Mouse (Mus musculus): Measurements from ENCODE around the gene Wt1.

Wt1 gene

DNA sequence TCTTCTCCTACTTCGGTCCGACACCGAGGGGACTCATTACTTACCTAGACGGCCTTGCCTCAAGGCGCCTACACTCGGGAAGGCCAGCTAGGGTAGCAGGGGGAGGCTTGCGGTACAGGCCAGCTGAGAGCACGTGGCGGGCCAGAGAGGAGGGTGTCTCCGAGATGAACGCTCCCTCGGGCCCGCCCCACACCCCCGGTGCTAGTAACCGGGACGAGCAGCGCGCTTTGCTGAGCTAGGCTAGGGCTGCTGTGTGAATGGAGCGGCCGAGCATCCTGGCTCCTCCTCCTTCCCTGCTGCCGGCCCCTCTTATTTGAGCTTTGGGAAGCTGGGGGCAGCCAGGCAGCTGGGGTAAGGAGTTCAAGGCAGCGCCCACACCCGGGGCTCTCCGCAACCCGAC, at the start of gene Wt1:
Wt1 (plus strand) TSS at position 251 of the 400 bp plus-strand sequence.
- DNase-seq: no peak

DNA sequence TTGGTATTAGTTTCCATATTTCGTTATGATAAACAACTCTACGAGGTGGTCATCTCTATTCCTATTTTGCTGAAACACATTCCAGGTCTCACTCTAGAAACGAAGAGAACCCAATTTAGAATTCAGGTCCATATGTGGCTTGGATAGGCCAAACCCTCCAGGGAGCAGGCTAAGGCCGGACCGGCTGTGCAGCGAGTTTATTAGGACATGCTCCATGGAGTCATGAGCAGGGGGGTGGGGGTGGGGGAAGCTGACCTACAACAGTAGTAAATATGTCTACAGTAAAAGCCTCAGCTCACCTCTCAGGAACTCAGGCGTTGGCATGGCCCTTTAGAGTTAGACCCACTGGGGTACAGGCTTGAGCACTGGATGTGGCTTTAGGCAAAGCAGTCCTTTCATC, 49.2 kb upstream of the Wt1 start:
- no peak for DNase-seq

DNA sequence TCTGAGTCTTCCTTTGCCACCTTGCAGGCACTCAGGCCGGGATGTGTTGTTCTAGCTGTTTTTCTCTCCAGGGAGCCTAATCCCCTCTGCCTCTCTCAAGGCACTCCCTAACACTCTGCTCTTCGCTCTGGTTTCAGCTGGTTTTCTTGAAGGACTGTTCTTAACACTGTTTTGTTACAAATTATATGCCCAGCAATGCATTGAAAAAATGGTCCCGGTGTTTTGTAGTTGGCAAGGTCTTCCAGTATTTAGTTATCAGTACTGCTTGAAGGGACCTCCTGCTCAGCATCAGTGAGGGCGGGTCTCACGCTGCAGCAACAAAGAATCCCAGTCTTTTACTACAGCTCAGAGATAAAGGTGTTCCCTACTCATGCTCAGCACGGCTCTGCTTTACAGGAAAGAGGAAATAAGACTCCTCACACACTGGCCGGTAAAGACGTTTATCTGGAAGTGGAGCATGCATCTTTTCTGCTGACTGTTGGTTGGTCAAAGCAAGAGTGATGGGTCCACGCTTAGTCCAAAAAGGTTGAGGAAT, 44.0 kb upstream of the Wt1 start:
- DNase-seq: no peak

DNA sequence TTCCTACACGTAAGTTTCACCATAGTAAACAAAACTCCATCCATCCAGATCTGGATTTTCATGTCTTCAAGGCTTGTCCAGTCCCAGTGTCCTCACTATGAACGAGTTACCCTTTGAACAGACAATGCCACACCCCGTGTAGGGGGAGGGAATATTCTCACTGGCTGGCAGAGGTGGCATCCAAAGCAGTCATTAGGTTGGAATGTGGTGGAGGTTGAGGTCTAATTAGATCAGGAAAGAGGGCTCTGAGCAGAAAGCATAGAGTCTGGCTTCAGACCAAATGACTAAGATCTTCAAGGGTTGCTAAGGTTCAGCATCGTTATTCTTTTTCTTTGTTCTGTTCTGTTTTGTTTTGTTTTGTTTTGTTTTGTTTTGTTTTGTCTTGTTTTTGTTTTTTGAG, 42.3 kb upstream of the Wt1 start:
- no peak for DNase-seq

DNA sequence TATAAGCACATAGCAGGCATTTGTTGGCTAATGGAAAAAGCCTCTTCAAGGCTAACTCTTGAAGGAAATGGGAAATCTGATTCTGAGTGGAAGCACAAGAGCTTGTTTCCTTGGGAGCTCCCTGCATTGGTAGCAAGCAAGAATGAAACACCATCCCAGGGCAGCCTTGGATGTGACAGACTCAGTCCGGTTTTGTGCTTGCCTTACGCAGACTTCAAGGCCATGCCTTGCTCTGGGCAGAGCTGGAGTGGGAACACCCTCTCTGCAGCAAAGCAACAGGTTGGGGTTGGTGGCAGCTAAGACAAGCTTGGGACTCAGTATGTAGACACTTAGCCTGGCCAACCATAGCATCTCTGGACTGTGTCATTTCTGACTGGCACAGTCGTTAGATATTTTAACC, 40.2 kb upstream of the Wt1 start:
- no peak for DNase-seq

DNA sequence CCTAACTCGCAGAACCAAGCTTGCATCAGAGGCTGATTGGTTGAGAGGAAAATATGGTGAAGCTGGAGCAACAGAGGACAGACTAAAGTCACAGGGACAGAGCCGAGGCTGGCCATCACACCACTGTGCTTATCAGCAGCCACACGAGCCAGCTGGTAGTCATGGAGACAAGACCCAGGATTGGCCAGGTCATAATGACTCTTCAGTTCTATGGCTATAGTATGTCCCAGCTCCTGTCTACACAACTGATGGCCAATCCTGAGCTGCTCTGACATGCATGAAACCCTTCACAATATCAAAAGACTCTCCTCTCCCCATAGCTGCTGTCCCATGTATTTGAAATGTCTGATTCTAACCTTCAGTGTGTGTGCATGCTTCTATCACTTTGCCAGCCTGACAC, 38.3 kb upstream of the Wt1 start:
- no peak for DNase-seq

DNA sequence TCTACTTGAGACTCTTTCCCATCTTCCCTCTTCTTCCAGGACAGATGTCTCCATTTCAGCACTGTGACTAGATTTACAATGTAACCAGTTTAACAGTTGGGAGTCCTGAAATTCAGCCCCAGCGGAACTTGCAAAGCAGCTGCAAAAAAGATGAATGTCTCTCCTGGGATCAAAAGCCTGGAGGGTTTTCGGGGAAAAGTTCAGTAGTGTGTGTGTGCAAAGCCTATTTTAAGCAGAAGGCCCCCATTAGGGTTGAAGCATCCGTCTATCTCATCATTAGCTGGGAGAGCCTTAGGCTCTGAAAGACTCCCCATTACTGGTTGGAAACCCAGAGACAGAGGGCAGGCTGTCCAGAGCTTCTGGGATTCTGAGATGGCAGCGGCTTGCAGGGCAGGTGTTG, 37.2 kb upstream of the Wt1 start:
- no peak for DNase-seq

DNA sequence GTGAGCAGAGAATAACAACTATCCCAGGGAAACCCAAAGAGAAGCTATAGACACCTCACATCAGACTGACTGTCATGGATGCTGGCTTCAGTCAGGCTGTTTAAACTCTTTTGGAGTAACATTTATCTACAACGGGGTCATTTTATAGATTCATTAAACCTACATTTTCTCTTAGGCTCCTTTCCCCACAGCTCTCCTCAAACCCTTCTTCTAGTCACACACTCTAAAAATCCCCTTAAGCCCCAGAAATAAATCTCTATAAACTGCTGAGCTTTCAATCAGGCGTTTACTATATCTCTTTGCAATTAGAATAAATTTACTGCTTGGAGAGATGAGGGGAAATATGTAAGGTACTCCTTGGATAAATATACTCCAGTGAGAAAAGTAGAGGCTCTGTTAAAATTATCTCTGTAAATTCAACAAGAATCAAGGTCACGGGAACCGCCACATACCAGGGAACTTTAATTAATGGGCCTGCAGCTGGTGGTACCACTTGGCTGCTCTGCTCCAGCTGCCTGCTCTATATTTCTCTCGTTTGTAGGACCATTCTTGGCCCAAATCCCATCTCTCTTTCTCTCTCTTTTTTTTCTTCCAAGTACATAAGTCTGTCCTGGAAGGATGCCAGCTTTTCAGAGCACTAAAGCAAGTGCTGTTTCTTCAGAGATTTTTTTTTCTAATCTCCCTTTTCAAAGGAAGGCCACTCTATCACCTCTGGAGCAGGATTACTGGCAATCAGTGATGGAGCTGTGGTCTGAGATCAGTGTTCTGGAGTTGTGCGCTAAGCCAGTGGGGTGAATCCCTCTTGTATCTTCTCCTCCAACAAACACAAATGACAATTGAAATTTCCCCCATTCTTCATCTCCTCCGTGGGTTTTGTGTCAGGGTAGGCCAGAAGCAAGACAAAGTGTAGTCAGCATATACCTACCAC, 36.5 kb upstream of the Wt1 start:
- DNase-seq: no peak

DNA sequence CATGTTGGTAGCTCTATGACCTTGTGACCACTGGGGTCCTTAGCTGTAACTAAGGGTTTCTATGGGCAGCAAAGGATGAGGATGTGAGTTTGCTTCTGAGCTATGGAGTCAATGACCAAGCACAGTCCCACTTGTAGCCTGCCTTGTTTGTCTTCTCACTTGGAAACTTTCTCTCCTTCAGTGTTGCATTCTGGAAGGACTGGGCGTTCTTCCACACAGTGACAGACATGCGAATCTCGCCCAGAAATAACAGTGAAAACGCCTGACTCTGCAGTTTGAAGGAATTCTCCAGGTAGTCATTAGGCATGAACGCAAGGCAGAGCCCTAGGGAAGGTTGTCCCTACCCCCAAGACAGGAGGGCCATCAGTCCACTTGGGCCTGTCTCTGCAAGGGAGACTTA, 35.3 kb upstream of the Wt1 start:
- no peak for DNase-seq

DNA sequence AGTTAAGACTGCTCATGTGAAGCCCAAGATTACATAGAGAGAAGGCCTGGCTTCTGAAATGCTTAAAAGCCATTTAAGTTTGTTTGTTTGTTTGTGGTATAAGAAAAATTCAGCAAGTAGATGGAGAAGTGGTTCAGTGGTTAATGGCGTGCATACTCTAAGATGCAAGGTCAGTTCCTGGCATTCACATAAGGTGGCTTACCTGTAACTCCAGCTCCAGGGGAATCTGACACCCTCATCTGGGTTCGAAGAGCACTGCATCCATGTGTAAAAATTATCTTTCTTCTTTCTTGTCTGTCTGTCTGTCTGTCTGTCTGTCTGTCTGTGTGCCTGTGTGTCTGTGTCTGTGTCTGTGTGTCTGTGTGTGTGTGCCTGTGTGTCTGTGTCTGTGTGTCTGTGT, 34.6 kb upstream of the Wt1 start, which contains the start of gene Gm11060:
Gm11060 (plus strand) TSS at position 301 of the 400 bp plus-strand sequence.
- DNase-seq: no peak

DNA sequence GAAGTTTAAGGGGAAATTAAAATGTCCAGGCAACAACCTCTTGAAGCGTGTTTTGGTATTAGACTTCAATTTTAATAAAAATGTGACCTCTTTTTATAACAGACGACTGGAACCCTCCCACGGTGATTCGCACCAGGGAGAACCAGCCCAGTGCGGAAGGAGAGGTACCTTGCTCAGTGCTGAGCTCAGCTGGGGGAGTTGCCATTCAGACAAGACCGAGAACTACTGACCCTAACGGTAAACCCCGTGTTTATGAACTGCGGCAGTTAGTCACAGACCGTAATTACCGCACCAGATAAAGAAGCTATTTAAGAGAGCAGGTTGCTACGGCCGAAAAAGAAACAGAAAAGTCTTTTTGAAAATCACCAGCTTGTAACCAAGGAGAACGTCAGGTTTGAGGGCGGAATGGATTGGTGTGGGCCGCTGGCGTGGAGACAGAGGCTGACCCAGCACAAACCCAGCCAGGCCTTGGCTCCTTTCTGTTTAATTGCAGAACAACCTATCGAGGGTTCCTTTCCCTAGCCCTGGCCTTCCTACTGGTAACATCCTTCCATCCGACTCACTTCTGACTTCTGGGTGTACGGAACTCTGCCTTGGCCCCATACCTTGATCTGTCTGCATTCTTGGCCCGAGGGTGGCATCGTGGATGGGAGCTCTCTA, 28.9 kb upstream of the Wt1 start:
- no peak for DNase-seq

DNA sequence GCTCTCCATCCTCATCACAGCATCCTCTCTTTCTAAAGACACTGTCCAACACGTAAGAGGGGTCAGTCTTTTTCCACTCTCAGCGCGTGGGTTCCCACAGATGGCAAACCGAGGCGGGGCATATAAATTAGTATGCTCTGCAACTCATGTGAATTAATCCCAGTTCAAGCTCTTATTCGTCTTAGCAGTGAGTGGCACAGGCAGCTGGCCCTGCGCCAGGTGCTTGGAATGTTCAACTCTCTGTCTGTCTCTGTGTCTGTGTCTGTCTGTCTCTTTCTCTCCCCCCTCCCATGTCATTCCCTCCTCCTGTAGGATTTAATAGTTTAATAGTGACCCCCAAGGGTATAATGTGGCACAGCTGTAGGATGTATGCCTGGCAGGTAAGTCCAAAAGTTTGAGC, 26.9 kb upstream of the Wt1 start:
- no peak for DNase-seq

DNA sequence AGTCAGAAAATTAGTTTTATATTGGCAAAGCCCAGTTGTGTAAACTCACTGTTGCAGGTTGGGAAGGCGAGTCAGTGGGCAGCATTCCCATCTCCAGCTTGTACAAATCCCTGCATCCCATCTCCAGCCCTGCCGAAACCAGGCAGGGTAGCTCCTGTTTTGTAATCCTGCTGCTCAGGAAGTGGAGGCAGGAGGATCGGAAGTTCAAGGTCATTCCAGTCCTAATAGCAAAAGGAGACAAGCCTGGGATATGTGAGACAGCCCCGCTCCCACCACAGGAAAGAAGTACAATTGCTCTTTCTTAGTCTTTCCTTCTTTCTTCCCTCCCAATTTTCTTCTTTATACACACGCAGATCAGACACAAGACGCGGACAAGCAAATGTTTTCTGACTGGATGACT, 25.8 kb upstream of the Wt1 start:
- DNase-seq: no peak

DNA sequence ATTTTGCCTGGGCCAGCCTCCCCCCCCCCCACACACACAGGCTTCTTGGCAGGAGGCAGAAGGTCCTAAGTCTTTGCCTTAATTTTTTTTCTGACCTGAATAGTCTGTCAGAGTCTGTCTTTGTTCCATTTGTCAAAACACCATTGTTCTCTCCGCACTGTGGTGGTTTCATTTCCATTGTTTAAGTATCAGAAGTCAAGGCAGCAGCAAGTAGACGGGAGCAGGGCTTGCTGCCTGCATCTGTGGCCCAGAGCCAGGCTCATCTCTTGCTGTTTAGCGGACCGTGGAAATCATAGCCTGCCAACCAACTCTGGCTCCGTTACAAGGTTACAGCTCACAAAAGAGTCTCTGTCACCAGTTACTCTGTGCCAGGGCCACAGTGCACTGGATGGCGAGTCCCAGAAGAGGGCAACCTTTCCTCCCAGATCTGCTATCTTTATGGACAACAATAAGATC, 17.6 kb upstream of the Wt1 start:
- peak; percentile 98 to 99 for DNase-seq

DNA sequence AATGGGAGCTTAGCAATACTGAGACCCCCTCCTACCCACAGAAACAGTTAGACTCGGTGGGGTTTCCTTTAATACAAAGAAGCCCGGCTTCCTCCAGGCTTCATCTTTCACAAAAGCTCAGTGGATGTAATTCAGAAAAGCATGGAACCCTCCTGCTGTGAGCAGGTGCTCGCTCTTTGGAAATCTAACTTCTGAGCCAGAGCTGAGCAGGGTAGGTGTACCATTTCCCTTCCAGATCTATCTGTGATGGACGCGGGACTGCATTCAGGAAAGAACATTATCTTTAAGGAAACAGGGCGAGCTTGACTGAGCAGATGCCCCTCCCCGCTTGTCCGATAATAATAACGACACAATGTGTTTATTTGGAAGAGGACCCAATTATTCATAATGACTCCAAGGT, 12.3 kb upstream of the Wt1 start:
- peak in 1 of 2 experiments; percentile 58 for DNase-seq

DNA sequence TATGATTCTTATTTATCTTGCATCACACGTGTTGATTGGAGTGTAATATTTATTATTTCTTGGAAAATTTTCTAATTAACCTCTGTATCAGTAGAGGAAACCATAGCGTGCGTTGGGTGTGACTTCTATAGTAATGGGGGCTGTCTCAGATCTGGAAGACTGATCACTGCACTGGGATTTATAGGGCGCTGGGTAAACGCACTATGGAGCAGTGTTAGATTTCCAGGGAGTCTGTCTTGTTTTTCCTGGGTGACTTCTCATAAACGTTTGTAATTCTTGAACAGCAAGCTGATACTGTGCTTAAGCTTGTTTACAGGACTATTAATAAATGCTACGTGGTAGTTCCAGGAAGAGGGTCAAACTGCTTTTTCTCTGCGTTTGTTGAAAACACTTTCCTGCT, 8.7 kb upstream of the Wt1 start:
- no peak for DNase-seq

DNA sequence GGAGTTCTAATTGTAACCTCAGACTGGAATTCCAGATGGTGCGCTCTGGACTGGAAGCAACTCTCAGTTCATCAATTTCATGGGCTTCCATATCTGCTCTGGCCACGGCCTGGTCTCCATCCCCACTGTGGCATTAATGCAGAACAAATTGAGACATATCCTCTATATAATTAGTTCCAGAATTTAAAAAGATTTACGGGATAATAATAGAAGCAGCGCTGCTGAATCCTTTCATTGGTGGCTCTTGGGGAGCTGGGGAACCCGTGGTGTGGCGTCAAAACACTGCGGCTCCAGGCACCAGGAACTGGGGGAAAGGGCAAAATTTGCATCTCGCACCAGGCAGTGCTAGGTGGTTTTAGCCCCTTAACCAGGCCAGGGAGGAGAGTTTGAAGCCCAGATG, 4.1 kb upstream of the Wt1 start:
- no peak for DNase-seq

DNA sequence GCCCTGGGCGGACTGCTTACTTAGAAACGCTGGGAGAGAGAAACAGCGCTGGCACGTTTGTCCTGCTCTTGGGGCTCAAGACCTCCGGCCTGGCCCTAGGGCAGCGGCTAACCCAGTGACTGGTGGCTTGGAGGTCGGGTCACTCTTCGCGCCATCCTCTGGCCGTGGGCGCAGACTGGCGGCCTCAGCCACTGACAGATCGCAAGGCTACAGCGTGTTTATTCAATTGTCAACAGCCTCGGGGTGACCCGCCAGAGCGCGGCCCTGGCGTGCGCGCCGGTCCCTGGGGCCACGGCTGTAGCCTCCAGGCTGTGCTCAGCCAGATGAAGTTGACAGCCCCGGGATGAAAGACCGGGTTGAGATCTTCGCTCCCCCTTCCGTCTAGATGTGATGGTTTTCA, 3.4 kb upstream of the Wt1 start:
- peak in 1 of 2 experiments; percentile 41 for DNase-seq

DNA sequence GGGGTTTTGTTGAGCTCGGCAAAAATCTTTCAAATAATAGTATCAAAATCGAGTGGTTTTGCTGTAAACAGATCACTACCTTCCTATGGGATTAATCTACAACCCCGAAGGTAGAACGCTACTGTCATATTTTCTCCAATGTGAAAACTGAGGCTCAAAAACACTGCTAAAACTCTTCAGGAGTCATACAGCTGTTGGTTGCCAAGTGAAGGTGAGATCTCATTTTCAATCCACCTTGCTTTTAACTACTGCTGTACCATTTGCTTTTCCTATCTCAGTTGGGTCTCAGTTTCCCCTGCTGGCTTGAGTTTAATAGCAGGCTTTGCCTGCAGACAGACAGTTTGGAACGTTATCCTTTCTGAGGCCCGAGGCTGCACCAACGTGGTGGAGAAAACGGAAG, 2.9 kb upstream of the Wt1 start:
- DNase-seq: no peak

DNA sequence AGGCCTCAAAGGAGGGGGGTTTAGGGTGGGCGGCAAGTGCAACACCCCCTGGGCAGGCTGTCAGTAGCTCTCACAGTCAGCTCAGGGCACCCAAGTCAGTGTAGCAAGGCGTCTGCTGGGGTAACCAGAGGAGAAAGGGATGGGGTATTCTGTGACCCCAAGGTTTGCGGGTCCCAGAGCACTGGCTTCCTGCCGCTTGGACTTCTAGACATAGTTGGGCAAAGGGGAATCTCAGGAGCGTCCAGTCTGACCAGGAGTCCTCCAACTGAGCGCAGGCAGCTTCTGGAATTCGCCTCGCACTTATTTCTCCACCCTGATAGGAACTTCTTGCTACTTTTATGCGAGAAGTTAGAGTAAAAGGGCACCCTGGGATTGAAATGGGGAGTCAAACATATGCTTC, 2.4 kb upstream of the Wt1 start:
- DNase-seq: no peak

DNA sequence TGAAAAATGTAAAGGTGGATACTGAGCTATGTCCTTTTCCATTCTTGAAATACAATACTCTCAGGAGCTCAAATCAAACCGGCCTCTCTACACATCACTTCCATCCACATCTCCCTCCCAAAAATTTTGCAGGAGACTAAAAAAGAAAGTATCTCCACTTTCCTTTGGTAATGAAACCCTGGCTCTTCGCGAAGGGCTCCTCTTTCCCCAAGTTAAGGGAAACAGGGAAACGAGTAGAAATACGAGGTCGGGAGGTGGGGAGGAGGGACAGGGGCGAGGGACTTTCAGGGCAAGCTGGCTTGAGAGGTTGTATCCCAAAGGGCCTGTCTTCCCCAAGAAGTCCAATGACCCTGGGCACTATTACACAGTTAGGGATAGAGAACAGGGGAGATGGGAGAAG, 1.9 kb upstream of the Wt1 start:
- no peak for DNase-seq

DNA sequence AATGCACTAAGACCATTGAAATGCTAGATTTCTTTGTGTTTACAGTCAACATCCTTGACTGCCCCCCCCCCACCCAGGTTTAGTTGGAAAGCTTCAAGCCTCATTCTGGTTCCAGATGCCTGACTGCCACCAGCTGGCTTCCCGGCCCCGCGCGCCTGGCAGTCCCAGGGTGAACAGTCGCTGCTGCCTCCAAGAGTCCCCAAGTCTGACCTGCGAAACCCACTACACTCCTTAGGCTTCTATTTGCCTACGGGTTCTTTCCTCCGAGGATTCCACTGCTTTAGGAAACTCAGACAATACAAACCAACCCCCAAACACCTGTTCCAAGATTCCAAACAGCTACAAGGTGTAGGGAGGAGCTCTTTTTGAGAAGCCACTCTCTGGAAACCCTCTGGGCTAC, 1.1 kb upstream of the Wt1 start:
- DNase-seq: no peak

DNA sequence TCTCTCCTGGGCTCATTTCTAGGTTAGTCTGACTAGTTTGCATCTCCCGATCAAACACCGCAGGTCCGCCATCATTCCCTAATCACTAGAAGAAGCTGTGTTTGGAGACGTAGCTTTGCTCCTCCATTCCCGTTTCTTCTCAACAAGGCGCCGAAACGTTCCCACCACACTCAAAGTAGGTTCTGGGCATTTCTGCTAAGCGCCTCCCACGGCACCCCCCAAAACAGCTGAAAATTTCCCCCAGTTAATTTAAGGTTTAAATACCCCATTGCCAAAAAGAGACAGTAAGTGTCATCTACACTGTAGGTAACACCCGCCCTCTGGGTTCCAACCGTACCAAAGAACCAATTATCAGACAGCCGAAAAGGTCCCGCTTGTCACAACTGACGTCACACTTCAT, 688 bp upstream of the Wt1 start:
- no peak for DNase-seq
